Mouse (Mus musculus): ENCODE measurements around the gene Gm43191.
"Not testable (repeated sequence)": the region's sequence is repeated elsewhere in the genome, so short reads cannot be mapped to it uniquely, and the experiment has no call there.

Gm43191 gene

GRCm38 (mm10) chr3:116681160-116681559 lies at the start of gene Gm43191:
Gm43191 (minus strand) TSS chr3:116681260.
- no peak for DNase-seq (ENCODE audit: low read depth, low spot score)

- no peak for DNase-seq (ENCODE audit: low read depth, low spot score)
Measured at GRCm38 (mm10) chr3:116729483-116730174, 48.6 kb upstream of the Gm43191 start.

- no peak for DNase-seq (ENCODE audit: low read depth, low spot score)
Measured at GRCm38 (mm10) chr3:116726807-116727206, 45.7 kb upstream of the Gm43191 start.

- DNase-seq (ENCODE audit: low read depth, low spot score), result no peak
Measured at GRCm38 (mm10) chr3:116723496-116724481, 42.7 kb upstream of the Gm43191 start.

DNA sequence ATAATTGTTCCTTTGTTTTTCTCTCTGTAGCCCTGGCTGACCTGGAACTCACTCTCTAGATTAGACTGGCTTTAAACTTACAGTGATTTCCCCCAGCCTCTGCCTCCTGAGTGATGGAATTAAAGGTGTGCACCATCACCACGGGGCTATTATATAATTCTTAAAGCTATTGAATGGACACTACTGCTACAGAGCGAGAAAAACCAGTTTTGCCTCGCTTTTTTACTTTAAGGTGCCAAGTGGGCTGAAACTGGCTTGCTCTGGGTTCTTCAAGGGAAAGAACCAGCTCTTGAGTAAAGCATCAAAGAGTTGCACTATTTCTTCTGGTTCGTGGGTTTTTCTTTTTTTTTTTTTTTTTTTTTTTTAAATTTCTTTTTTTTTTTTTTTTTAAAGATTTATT lies 41.9 kb upstream of the Gm43191 start:
- DNase-seq (ENCODE audit: low read depth, low spot score), result no peak

DNA sequence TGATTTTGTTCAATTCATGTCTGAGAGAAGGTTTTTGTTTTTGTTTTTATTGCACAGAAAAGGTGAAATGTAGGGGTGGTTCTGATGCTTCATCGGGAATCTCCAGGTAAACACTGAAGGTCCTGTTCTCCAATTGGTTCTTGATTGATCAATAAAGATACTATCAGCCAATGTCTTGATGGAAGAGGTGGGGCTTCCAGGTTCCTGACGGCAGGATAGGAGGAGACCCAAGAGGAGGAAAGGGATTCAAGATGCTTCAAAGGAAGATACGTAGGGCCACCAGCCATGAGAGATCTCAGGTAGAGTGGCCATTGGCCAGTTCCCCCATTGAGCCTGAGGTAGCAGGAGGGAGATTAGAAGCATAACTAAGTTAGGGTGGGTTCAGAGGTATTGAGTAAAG lies 37.9 kb upstream of the Gm43191 start:
- DNase-seq (ENCODE audit: low read depth, low spot score), result no peak

DNA sequence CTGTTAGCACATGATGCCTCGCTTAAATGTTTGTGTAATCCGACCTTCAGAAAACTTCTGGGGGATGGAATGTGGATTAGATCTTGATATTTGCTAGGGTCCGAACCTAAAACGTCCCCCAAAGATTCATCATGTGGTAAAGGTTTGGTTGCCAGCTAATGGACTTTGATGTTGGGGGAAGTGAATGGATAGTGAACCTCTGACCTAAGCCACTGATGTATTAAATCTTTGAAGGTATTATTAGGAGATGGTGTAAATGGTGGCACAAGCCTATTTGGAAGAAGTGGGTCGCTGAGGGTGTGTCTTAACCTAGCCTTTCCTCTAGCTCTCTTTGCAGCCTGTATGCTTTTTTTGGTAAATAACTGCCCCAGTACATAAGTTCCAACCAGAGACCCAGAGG lies 32.0 kb upstream of the Gm43191 start:
- no peak for DNase-seq (ENCODE audit: low read depth, low spot score)

GRCm38 (mm10) chr3:116712436-116712881 lies 31.4 kb upstream of the Gm43191 start, which contains the start of gene Slc35a3:
Slc35a3 (minus strand) TSS chr3:116712831.
- no peak for DNase-seq (ENCODE audit: low read depth, low spot score)

DNA sequence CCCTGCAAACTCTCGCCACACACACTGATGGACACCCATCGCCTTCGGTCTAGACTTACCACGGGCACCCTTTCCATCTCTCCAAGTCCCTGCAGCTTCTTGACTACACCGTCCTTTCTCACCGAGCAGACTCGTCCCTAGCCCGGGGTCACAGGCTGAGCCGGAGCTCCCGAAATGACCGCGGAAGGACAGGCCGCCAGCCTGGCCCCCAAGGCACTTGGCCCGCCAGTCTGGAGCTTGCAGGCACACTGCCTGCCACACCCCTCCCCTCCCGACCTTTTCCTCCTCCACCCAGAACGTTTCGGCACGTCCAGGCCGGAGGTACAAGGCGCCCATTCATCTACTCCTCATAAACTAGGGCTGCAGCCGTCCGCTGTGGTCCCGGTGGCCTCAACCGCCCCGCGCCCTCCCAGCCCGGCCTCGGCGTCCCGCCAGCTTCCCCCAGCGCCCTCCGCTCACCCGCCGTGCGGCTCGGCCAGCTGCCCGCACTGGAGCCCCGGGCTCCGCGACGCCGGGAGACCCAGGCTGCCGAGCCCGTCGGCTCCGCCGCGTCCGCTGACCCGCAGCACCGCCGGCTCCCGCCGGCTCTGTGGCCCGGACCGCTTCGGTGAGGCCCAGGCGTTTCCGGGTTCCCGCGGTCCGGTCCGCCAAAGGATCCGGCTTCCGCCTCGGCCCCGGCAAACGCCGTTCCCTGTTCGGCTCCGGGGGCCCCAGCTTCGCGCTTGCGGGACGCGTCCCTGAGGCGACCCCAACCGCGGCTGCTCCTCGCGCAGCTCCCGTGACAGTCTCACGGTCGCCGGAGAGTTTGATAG lies 30.8 kb upstream of the Gm43191 start:
- peak; percentile 70 for DNase-seq (ENCODE audit: low read depth, low spot score)

DNA sequence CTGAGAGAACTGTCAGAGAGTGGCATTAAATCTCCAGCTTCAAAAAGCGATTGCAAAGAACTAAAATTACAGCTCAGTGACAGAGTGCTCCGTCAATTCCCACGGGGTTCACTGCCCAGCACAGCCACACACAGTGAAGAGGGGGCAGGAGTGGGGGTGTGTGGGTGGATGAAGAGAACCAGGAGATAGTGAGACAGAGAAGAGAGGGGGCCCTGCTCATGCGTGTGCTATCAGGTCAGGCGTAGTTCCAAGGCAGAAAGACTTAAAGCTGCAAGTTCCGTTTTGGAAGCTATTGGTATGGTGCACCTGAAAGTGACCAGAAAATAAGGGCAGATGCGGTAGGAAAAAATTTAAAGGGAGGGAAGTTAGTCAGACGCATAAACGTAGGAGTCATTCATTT lies 29.9 kb upstream of the Gm43191 start:
- DNase-seq (ENCODE audit: low read depth, low spot score), result peak; percentile 12

DNA sequence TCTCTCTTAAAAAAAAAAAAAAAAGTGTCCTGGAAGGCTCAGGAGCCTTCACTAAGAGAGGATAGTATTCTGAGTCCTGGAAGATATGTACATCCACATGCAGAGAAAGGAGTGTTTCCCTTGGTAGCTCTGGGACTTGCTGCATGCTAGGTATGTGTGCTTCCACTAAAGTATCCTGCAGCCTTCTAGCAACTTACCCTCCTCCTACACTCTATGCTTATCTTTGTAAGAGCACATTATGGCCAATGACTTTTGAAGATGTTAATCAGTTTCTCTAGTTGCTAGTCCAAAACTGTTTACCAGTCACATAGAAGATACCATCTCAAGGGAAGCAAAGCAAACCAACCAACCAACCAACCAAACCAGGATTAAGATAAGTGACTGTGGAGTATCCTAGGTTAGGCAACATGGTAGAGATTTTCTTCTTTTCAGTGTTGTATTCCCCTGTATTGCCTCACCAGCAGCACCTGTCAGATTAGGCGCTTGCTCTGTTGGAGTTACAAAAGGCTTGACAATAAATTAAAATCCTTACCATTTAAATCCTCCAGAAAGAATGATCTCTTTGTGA lies 24.7 kb upstream of the Gm43191 start:
- DNase-seq (ENCODE audit: low read depth, low spot score), result no peak

GRCm38 (mm10) chr3:116703835-116704234 lies 22.8 kb upstream of the Gm43191 start:
- DNase-seq (ENCODE audit: low read depth, low spot score), result no peak

- DNase-seq (ENCODE audit: low read depth, low spot score), result no peak
Measured at GRCm38 (mm10) chr3:116702647-116703272, 21.7 kb upstream of the Gm43191 start.

- peak; percentile 17 for DNase-seq (ENCODE audit: low read depth, low spot score)
Measured at GRCm38 (mm10) chr3:116701601-116702000, 20.5 kb upstream of the Gm43191 start.

DNA sequence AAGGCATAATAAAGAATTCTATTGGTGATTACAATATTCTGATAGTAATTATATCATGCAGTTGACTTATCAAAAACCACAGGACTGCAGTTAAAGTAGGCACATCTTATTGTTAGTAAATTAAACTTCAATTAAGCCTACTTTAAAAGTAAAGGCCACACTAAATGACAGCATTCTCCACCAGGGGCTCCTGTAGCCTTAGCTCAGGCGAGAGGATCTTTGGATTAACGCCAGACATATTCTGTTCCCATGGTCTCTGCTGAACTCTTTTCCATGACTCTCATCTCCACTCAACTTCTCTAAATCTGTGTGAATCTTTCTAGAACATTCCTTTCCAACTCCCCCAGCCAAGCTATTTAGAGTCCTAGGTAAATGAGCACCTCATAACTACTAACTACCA lies 17.7 kb upstream of the Gm43191 start:
- no peak for DNase-seq (ENCODE audit: low read depth, low spot score)

DNA sequence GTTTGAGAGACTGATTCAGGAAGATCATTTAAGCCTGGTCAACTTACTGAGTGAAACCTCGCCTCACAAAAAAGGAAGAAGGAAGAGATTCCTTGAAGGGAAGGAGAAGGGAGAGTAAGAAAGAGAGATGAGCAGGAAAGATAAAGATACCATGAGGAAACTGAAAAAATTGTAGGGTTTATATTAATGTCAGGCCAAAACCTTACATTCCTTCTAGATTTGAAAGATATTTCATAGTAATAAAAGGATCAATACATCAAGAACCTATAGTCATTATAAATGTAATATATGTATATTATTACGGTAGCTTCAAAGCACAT lies 14.6 kb upstream of the Gm43191 start:
- no peak for DNase-seq (ENCODE audit: low read depth, low spot score)

- no peak for DNase-seq (ENCODE audit: low read depth, low spot score)
Measured at GRCm38 (mm10) chr3:116694955-116695665, 14.1 kb upstream of the Gm43191 start.

- no peak for DNase-seq (ENCODE audit: low read depth, low spot score)
Measured at GRCm38 (mm10) chr3:116694312-116694711, 13.3 kb upstream of the Gm43191 start.

DNA sequence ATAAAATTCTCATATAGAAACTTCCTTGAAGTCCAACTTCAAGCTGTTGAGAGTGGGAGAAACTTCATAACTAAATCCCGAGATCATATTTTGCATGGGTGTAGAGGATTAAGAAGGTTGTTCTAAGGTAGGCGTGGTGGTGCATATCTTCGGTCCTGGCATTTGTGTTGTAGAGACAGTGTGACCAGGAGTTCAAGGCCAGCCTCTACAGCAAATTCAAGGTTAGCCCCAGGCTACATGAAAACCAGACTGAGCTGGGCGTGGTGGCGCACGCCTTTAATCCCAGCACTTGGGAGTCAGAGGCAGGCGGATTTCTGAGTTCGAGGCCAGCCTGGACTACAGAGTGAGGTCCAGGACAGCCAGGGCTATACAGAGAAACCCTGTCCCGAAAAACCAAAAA lies 16.8 kb downstream of the Gm43191 start:
- DNase-seq (ENCODE audit: low read depth, low spot score), result not testable (repeated sequence)

- peak; percentile 98 for DNase-seq (ENCODE audit: low read depth, low spot score)
Measured at GRCm38 (mm10) chr3:116662463-116662863, 18.6 kb downstream of the Gm43191 start, which contains the start of gene Mfsd14a. Mfsd14a (minus strand) TSS chr3:116662677.
